In genomic region chr5:65861154-65861944, GRCm38 (mm10) we compare ENCODE assay signal across 16 mouse cellular contexts. TPM values are rescaled to one million over a fixed set of nuclear protein-coding genes. Genes with fewer than 3 reads are reported as not detected.
DNase-seq lines count a peak whose midpoint lies in the region; TF ChIP-seq lines count a peak whose summit lies in the region.
"Had no signal": no experiment of that assay in that cellular context is flagged by ENCODE, and none has a peak within 500 bp of the region (broad histone marks: within the 10 kb centered on the region; RNA-seq: fewer than 3 reads in every experiment).

Gene Rhoh (plus strand): TSS chr5:65861213.

- no peak within 1 kb of the TSS for H3K4me3 ChIP-seq in embryonic facial prominence, embryonic 10.5 days
- no peak within 1 kb of the TSS for H3K4me3 ChIP-seq in olfactory bulb, adult 2 months (ENCODE audit: insufficient read depth, low read depth, low read length)
- H3K4me3 ChIP-seq: forebrain, embryonic 12.5 days; heart, embryonic 12.5 days; limb, embryonic 13.5 days; midbrain, embryonic 10.5 days had no signal

- peak; percentile 85 for DNase-seq in A20 (ENCODE audit: low read depth, low spot score)
- DNase-seq in CD4-positive, CD25-positive, alpha-beta regulatory T cell, adult 2 months (ENCODE audit: low read depth, low spot score), result peak; percentile 67
- no peak for DNase-seq in embryonic facial prominence, embryonic 10.5 days (ENCODE audit: low spot score)
- DNase-seq in cerebellum, adult 18-20 months, result no peak
- no peak for DNase-seq in embryo, embryonic 10 days (ENCODE audit: low spot score)
- DNase-seq in spleen, adult 12 weeks (ENCODE audit: low spot score), result no peak
- DNase-seq in left cerebral cortex, adult 11 months (ENCODE audit: low spot score), result no peak
- DNase-seq: cerebellum, postnatal 10 days; kidney, postnatal 10 days; lung, adult 2 months had no signal

- no peak for TF ChIP-seq POLR2A in olfactory bulb, adult 2 months (IDR thresholded peaks at IDR 0.05; ENCODE audit: insufficient read depth, low read depth, low read length)

- 83% methylated on average over 10 of the region's 10 CpGs for WGBS in embryonic facial prominence, embryonic 10.5 days
- 89% methylated on average over 10 of the region's 10 CpGs for WGBS in olfactory bulb, adult 2 months

- H3K9me3 ChIP-seq in embryonic facial prominence, embryonic 10.5 days, result no peaks in the 10 kb centered on the region
- H3K9me3 ChIP-seq: forebrain, embryonic 12.5 days; G1E; heart, embryonic 12.5 days; limb, embryonic 13.5 days had no signal

- no peak for TF ChIP-seq CTCF in olfactory bulb, adult 2 months (IDR thresholded peaks at IDR 0.05; ENCODE audit: insufficient read depth, low read depth, low read length)

- H3K4me1 ChIP-seq in embryonic facial prominence, embryonic 10.5 days, result peaks cover 4% of the 10 kb centered on the region; the same call in 1 of the 2 replicates
- H3K4me1 ChIP-seq in olfactory bulb, adult 2 months (ENCODE audit: control insufficient read depth, insufficient read depth, low read length), result 0 out of 2 replicates have a peak, but pooled peaks cover 2% of the 10 kb centered on the region
- H3K4me1 ChIP-seq: forebrain, embryonic 12.5 days had no signal

- no peaks in the 10 kb centered on the region for H3K36me3 ChIP-seq in embryonic facial prominence, embryonic 10.5 days (replicated peaks)
- H3K36me3 ChIP-seq: forebrain, embryonic 12.5 days; G1E; heart, embryonic 12.5 days; limb, embryonic 13.5 days; midbrain, embryonic 10.5 days had no signal

- 0 out of 2 replicates have a peak within 1 kb of the TSS, but pooled peaks have one; percentile 44 for H3K27ac ChIP-seq in embryonic facial prominence, embryonic 10.5 days (replicated peaks)
- H3K27ac ChIP-seq in olfactory bulb, adult 2 months (ENCODE audit: insufficient read depth, low read depth, low read length), result no peak within 1 kb of the TSS; the same call in 1 of the 2 replicates
- H3K27ac ChIP-seq: forebrain, embryonic 12.5 days; limb, embryonic 13.5 days; midbrain, embryonic 10.5 days had no signal

- no peaks in the 10 kb centered on the region for H3K27me3 ChIP-seq in embryonic facial prominence, embryonic 10.5 days (replicated peaks; ENCODE audit: low read depth, poor library complexity, severe bottlenecking)
- H3K27me3 ChIP-seq: forebrain, embryonic 12.5 days; heart, embryonic 12.5 days; limb, embryonic 13.5 days had no signal

RNA-seq across cellular contexts. Expression of gene Rhoh, which starts in this region (rescaled TPM):
- polyA plus RNA-seq in embryonic facial prominence, embryonic 10.5 days (2016; fragmentation: Nextera tagmentation; extraction: Ambion mirVana), result 0.34 and 0.44 TPM in 2 replicates
- 158 TPM in 1 of 2 replicates, not detected in the other for polyA plus RNA-seq in olfactory bulb, adult 2 months (2012; ENCODE audit: insufficient read depth, insufficient read length, low replicate concordance, missing spikeins)
- polyA plus RNA-seq: G1E had no signal

Comparison
In these comparisons a context has a peak if more than half of its experiments do, and no peak if none do; other contexts are left out.
1. RNA of gene Rhoh (polyA plus RNA-seq): 158 TPM in olfactory bulb, adult 2 months; 0.34 to 0.44 TPM in embryonic facial prominence, embryonic 10.5 days; every median in the first group is over 100 times any median in the second.
2. DNase-seq: peak in A20 (single experiment) and CD4-positive, CD25-positive, alpha-beta regulatory T cell, adult 2 months (single experiment); none in embryonic facial prominence, embryonic 10.5 days (single experiment), cerebellum, adult 18-20 months (0 of 2), embryo, embryonic 10 days (single experiment), spleen, adult 12 weeks (single experiment) and left cerebral cortex, adult 11 months (single experiment).